ENCODE assay signal across 8 mouse cellular contexts in the genomic region with DNA sequence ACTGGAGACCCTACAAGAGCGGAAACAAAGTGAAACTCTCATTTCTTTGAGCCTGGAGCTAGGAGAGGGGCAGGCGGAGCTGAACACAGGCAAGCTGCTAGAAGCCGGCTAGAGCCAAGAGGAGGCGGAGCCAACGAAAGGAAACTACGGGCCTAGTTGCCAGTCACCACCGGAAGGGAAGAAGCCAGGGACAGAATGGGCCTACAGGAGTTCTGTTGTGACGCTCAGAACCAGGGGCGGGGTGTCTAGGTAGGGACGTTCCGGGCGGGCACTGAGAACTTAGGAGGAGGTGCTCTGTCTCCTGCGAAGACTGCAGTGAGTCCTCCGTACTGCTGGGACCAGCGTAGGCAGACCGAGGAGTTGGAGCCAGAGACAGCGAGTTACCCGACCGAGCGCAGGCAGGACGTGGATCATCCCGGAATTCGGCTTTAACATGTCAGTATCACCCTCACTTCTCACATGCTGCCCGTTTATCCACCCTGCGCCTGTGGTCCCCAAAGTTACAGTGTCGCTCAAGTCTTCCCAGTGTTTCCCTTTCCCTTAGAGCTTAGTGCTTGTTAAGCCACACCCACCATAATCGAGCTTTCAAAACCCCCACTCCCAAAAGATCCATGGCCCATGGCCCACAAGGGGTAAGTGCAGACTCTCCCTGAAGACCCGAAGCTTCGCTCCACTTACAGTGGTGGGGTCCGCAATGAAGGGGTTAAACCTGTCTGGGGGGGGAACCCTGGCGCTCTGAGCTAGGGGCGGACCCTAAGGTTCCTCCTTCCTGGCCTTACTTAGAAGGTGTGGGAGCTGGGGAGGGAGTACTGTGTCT. TPM values are rescaled to one million over a fixed set of nuclear protein-coding genes. Genes with fewer than 3 reads are reported as not detected.
A peak's percentile ranks its signal among the peaks of the same experiment; 100 is the strongest.
DNase-seq lines count a peak whose midpoint lies in the region; ATAC-seq and TF ChIP-seq lines count a peak whose summit lies in the region.

A gene (plus strand): TSS at position 318 of the 817 bp plus-strand sequence.

- no peaks in the 10 kb centered on the region for H3K27me3 ChIP-seq in embryonic facial prominence, embryonic 15.5 days
- H3K27me3 ChIP-seq in limb, embryonic 13.5 days = no peaks in the 10 kb centered on the region
- no peaks in the 10 kb centered on the region for H3K27me3 ChIP-seq in midbrain, embryonic 15.5 days (replicated peaks)

- H3K9ac ChIP-seq in embryonic facial prominence, embryonic 15.5 days = peak within 1 kb of the TSS; percentile 68
- peak within 1 kb of the TSS; percentile 79 for H3K9ac ChIP-seq in limb, embryonic 13.5 days
- H3K9ac ChIP-seq in midbrain, embryonic 15.5 days = peak within 1 kb of the TSS; percentile 68

- TF ChIP-seq POLR2A in bone marrow, adult 2 months (IDR thresholded peaks at IDR 0.05; ENCODE audit: borderline replicate concordance, control insufficient read depth, low read depth, low read length) = no peak; the same call in none of the 2 replicates

- peak within 1 kb of the TSS; percentile 90 for H3K4me3 ChIP-seq in bone marrow, adult 2 months (replicated peaks; ENCODE audit: control insufficient read depth, low read depth, low read length)
- H3K4me3 ChIP-seq in embryonic facial prominence, embryonic 15.5 days (replicated peaks) = peak within 1 kb of the TSS; percentile 65
- H3K4me3 ChIP-seq in limb, embryonic 13.5 days = peak within 1 kb of the TSS; percentile 65
- H3K4me3 ChIP-seq in midbrain, embryonic 15.5 days = peak within 1 kb of the TSS; percentile 57

- H3K4me2 ChIP-seq in embryonic facial prominence, embryonic 15.5 days (replicated peaks) = peak within 1 kb of the TSS; percentile 73
- H3K4me2 ChIP-seq in limb, embryonic 13.5 days (replicated peaks) = peak within 1 kb of the TSS; percentile 88
- peak within 1 kb of the TSS; percentile 96 for H3K4me2 ChIP-seq in midbrain, embryonic 15.5 days

- peak; percentile 83 for ATAC-seq in embryonic facial prominence, embryonic 15.5 days (ENCODE audit: insufficient number of reproducible peaks, low FRiP score, low TSS enrichment, low read depth)
- peak; percentile 82 for ATAC-seq in limb, embryonic 13.5 days (ENCODE audit: low FRiP score, low read depth)
- peak; percentile 77 for ATAC-seq in midbrain, embryonic 15.5 days (replicated peaks)

- under 1% methylated on average over 32 of the region's 32 CpGs for WGBS in bone marrow, adult 2 months
- under 1% methylated on average over 32 of the region's 32 CpGs for WGBS in embryonic facial prominence, embryonic 15.5 days
- WGBS in limb, embryonic 13.5 days = under 1% methylated on average over 32 of the region's 32 CpGs
- WGBS in midbrain, embryonic 15.5 days = under 1% methylated on average over 32 of the region's 32 CpGs

- no peaks in the 10 kb centered on the region for H3K9me3 ChIP-seq in embryonic facial prominence, embryonic 15.5 days (replicated peaks)
- no peaks in the 10 kb centered on the region for H3K9me3 ChIP-seq in limb, embryonic 13.5 days
- H3K9me3 ChIP-seq in midbrain, embryonic 15.5 days = no peaks in the 10 kb centered on the region

- DNase-seq in 416B (ENCODE audit: low read depth) = peak; percentile 94
- peak; percentile 92 for DNase-seq in heart, adult 8-10 months (ENCODE audit: low spot score)
- DNase-seq in kidney, adult 9 months = peak; percentile 97
- peak; percentile 69 to 73 for DNase-seq in spleen, postnatal 14 days (ENCODE audit: low spot score in 2 of 2)

- peak within 1 kb of the TSS; percentile 91 for H3K27ac ChIP-seq in bone marrow, adult 2 months (ENCODE audit: control insufficient read depth, insufficient read depth, low read depth, low read length, poor library complexity)
- peak within 1 kb of the TSS; percentile 97 for H3K27ac ChIP-seq in embryonic facial prominence, embryonic 15.5 days (replicated peaks)
- peak within 1 kb of the TSS; percentile 86 for H3K27ac ChIP-seq in limb, embryonic 13.5 days
- peak within 1 kb of the TSS; percentile 82 for H3K27ac ChIP-seq in midbrain, embryonic 15.5 days

- TF ChIP-seq CTCF in bone marrow, adult 2 months (IDR thresholded peaks at IDR 0.05; ENCODE audit: control insufficient read depth, insufficient read depth, low read length) = no peak; the same call in 1 of the 2 replicates

- H3K4me1 ChIP-seq in bone marrow, adult 2 months (ENCODE audit: control insufficient read depth, insufficient read depth, low read length) = no peaks in the 10 kb centered on the region; the same call in 1 of the 2 replicates
- peaks cover 63% of the 10 kb centered on the region for H3K4me1 ChIP-seq in embryonic facial prominence, embryonic 15.5 days
- peaks cover 61% of the 10 kb centered on the region for H3K4me1 ChIP-seq in limb, embryonic 13.5 days
- peaks cover 34% of the 10 kb centered on the region for H3K4me1 ChIP-seq in midbrain, embryonic 15.5 days

- peaks cover 16% of the 10 kb centered on the region for H3K36me3 ChIP-seq in embryonic facial prominence, embryonic 15.5 days
- peaks cover 24% of the 10 kb centered on the region for H3K36me3 ChIP-seq in limb, embryonic 13.5 days
- no peaks in the 10 kb centered on the region for H3K36me3 ChIP-seq in midbrain, embryonic 15.5 days (replicated peaks)

RNA-seq across cellular contexts. Expression of the gene that starts here (rescaled TPM):
- 2.8 TPM in 1 of 2 replicates, not detected in the other for polyA plus RNA-seq in bone marrow, adult 2 months (2011; ENCODE audit: insufficient read depth, insufficient read length, low replicate concordance, missing spikeins)
- polyA plus RNA-seq in embryonic facial prominence, embryonic 15.5 days (2015; fragmentation: Nextera tagmentation; extraction: Ambion mirVana) = 2.0 TPM in 2 replicates
- under 1 TPM; 0.20 to 0.72 (median 0.25) TPM for total RNA-seq in heart, adult 8-10 months (2022)
- polyA plus RNA-seq in limb, embryonic 13.5 days (2015; fragmentation: Nextera tagmentation; extraction: Ambion mirVana) = 1.5 and 1.7 TPM in 2 replicates
- polyA plus RNA-seq in midbrain, embryonic 15.5 days (2015; fragmentation: Nextera tagmentation; extraction: Ambion mirVana) = 1.8 TPM in 2 replicates

Comparison
In these comparisons a context has a peak if more than half of its experiments do, and no peak if none do; other contexts are left out.
1. Peak in every context shown above with its lines: DNase-seq, ATAC-seq, H3K4me3 ChIP-seq and H3K27ac ChIP-seq.
2. Peak in DNase-seq in heart, adult 8-10 months; RNA of the gene not detected or under 1 TPM.